ENCODE assay signal across 15 mouse cellular contexts in genomic region chr3:97234797-97235196, GRCm38 (mm10).
DNase-seq lines count a peak whose midpoint lies in the region; ATAC-seq lines count a peak whose summit lies in the region.
"Had no signal": no experiment of that assay in that cellular context is flagged by ENCODE, and none has a peak within 500 bp of the region (broad histone marks: within the 10 kb centered on the region; RNA-seq: fewer than 3 reads in every experiment).

No protein-coding gene starts in this region.

- no peaks in the 10 kb centered on the region for H3K9me3 ChIP-seq in forebrain, embryonic 15.5 days
- H3K9me3 ChIP-seq in forebrain, embryonic 11.5 days (ENCODE audit: control insufficient read depth, low read length): no peaks in the 10 kb centered on the region; the same call in 1 of the 2 replicates
- no peaks in the 10 kb centered on the region for H3K9me3 ChIP-seq in neural tube, embryonic 13.5 days
- no peaks in the 10 kb centered on the region for H3K9me3 ChIP-seq in heart, embryonic 15.5 days (replicated peaks)
- H3K9me3 ChIP-seq: lung, embryonic 15.5 days; megakaryocyte, embryonic 14.5 days had no signal

- no peaks in the 10 kb centered on the region for H3K36me3 ChIP-seq in forebrain, embryonic 15.5 days
- no peaks in the 10 kb centered on the region; the same call in 1 of the 2 replicates for H3K36me3 ChIP-seq in forebrain, embryonic 11.5 days (ENCODE audit: control insufficient read depth, insufficient read depth, low read length)
- H3K36me3 ChIP-seq in neural tube, embryonic 13.5 days: no peaks in the 10 kb centered on the region
- H3K36me3 ChIP-seq in heart, embryonic 15.5 days: no peaks in the 10 kb centered on the region
- H3K36me3 ChIP-seq: lung, embryonic 15.5 days had no signal

- WGBS in forebrain, embryonic 15.5 days: 84% methylated on average over 14 of the region's 14 CpGs
- 90% methylated on average over 14 of the region's 14 CpGs for WGBS in forebrain, embryonic 11.5 days
- 85% methylated on average over 14 of the region's 14 CpGs for WGBS in neural tube, embryonic 13.5 days
- WGBS in heart, embryonic 15.5 days: 42% methylated on average over 14 of the region's 14 CpGs

- no peaks in the 10 kb centered on the region for H3K4me1 ChIP-seq in forebrain, embryonic 15.5 days
- no peaks in the 10 kb centered on the region for H3K4me1 ChIP-seq in forebrain, embryonic 11.5 days (replicated peaks; ENCODE audit: control insufficient read depth, insufficient read depth, low read length)
- 0 out of 2 replicates have a peak, but pooled peaks cover 3% of the 10 kb centered on the region for H3K4me1 ChIP-seq in neural tube, embryonic 13.5 days (replicated peaks)
- peaks cover 31% of the 10 kb centered on the region for H3K4me1 ChIP-seq in heart, embryonic 15.5 days (replicated peaks)
- H3K4me1 ChIP-seq: lung, embryonic 15.5 days; megakaryocyte, embryonic 14.5 days had no signal

- no peak overlapping the region for H3K9ac ChIP-seq in forebrain, embryonic 15.5 days (replicated peaks)
- H3K9ac ChIP-seq in forebrain, embryonic 11.5 days (ENCODE audit: low read length): no peak overlapping the region
- H3K9ac ChIP-seq in neural tube, embryonic 13.5 days: no peak overlapping the region
- peak overlapping the region; percentile 49 for H3K9ac ChIP-seq in heart, embryonic 15.5 days
- H3K9ac ChIP-seq: lung, embryonic 15.5 days had no signal

- no peak overlapping the region for H3K27ac ChIP-seq in forebrain, embryonic 15.5 days (replicated peaks)
- H3K27ac ChIP-seq in forebrain, embryonic 11.5 days (ENCODE audit: low read depth, low read length): no peak overlapping the region
- no peak overlapping the region for H3K27ac ChIP-seq in neural tube, embryonic 13.5 days (replicated peaks)
- H3K27ac ChIP-seq in heart, embryonic 15.5 days: peak overlapping the region; percentile 85
- H3K27ac ChIP-seq: gastrocnemius, adult 2 months; lung, embryonic 15.5 days had no signal

- no peak for DNase-seq in forebrain, embryonic 11.5 days (ENCODE audit: low spot score)
- no peak for DNase-seq in neural tube, embryonic 10.5 days (ENCODE audit: extremely low spot score, low spot score)
- peak; percentile 51 to 62 for DNase-seq in right cerebral cortex, postnatal 10 days (ENCODE audit: low spot score in 2 of 2)
- DNase-seq in kidney, adult 11 months: no peak
- DNase-seq in layer of hippocampus, adult 8-10 months (ENCODE audit: low spot score in 2 of 2): no peak
- DNase-seq: adrenal gland, adult 8-10 months; cerebellum, postnatal 14 days; gastrocnemius, adult 2 months; kidney, postnatal 14 days; liver had no signal

- H3K4me3 ChIP-seq in forebrain, embryonic 15.5 days: no peak overlapping the region
- no peak overlapping the region for H3K4me3 ChIP-seq in forebrain, embryonic 11.5 days (ENCODE audit: low read depth, low read length)
- no peak overlapping the region for H3K4me3 ChIP-seq in neural tube, embryonic 13.5 days
- H3K4me3 ChIP-seq in heart, embryonic 15.5 days: peak overlapping the region; percentile 39
- H3K4me3 ChIP-seq: gastrocnemius, adult 2 months; lung, embryonic 15.5 days; megakaryocyte, embryonic 14.5 days had no signal

- no peaks in the 10 kb centered on the region for H3K27me3 ChIP-seq in forebrain, embryonic 15.5 days
- no peaks in the 10 kb centered on the region for H3K27me3 ChIP-seq in forebrain, embryonic 11.5 days (ENCODE audit: control insufficient read depth, insufficient read depth, low read length)
- H3K27me3 ChIP-seq in neural tube, embryonic 13.5 days: no peaks in the 10 kb centered on the region
- H3K27me3 ChIP-seq in heart, embryonic 15.5 days: no peaks in the 10 kb centered on the region
- H3K27me3 ChIP-seq: lung, embryonic 15.5 days had no signal

- H3K4me2 ChIP-seq in forebrain, embryonic 15.5 days (replicated peaks): no peak overlapping the region
- H3K4me2 ChIP-seq in forebrain, embryonic 11.5 days (ENCODE audit: low read depth, low read length, severe bottlenecking): no peak overlapping the region
- H3K4me2 ChIP-seq in neural tube, embryonic 13.5 days: no peak overlapping the region
- peak overlapping the region; percentile 57 for H3K4me2 ChIP-seq in heart, embryonic 15.5 days
- H3K4me2 ChIP-seq: lung, embryonic 15.5 days had no signal

- peak; percentile 33; the same call in 1 of the 2 replicates for ATAC-seq in forebrain, embryonic 15.5 days (replicated peaks)
- ATAC-seq in forebrain, embryonic 11.5 days (replicated peaks; ENCODE audit: low FRiP score): no peak
- ATAC-seq in neural tube, embryonic 13.5 days (ENCODE audit: low read depth): peak; percentile 38; the same call in 1 of the 2 replicates
- peak; percentile 64; the same call in 1 of the 2 replicates for ATAC-seq in heart, embryonic 15.5 days (replicated peaks; ENCODE audit: insufficient number of reproducible peaks, insufficient read depth, low FRiP score, low read depth)

Comparison
In these comparisons a context has a peak if more than half of its experiments do, and no peak if none do; other contexts are left out.
1. DNase-seq: peak in right cerebral cortex, postnatal 10 days (2 of 2); none in forebrain, embryonic 11.5 days (single experiment), neural tube, embryonic 10.5 days (single experiment), kidney, adult 11 months (single experiment) and layer of hippocampus, adult 8-10 months (0 of 2).